Mouse (Mus musculus): ENCODE data around the gene Cnot6. TPM values are rescaled to one million over a fixed set of nuclear protein-coding genes. Genes with fewer than 3 reads are reported as not detected.
A peak's percentile ranks its signal among the peaks of the same experiment; 100 is the strongest.

Gene Cnot6
- polyA plus RNA-seq, 1 experiment from 2014 or later: 53.9 TPM

- H3K4me3 ChIP-seq (ENCODE audit: low read depth, low read length): no peak overlapping the region
- H3K9ac ChIP-seq (ENCODE audit: low read length): no peak overlapping the region
- H3K27ac ChIP-seq (ENCODE audit: low read depth, low read length): no peak overlapping the region
- peaks cover 39% of the 10 kb centered on the region for H3K27me3 ChIP-seq (ENCODE audit: control insufficient read depth, insufficient read depth, low read length)
- H3K4me2 ChIP-seq (ENCODE audit: low read depth): 0 out of 2 replicates have a peak overlapping the region, but pooled peaks have one; percentile 9
- no peak for DNase-seq (ENCODE audit: low spot score)
- no peaks in the 10 kb centered on the region for H3K36me3 ChIP-seq (ENCODE audit: control insufficient read depth, insufficient read depth, low read length)
- no peak for ATAC-seq (ENCODE audit: insufficient read depth, low FRiP score, low TSS enrichment)
- H3K4me1 ChIP-seq (ENCODE audit: control insufficient read depth, insufficient read depth, low read length): no peaks in the 10 kb centered on the region; the same call in 1 of the 2 replicates
- WGBS: 7% methylated on average over 22 of the region's 22 CpGs
- H3K9me3 ChIP-seq (ENCODE audit: control insufficient read depth, low read length): no peaks in the 10 kb centered on the region
These were observed 78.4 kb downstream of the Cnot6 start for GRCm38 (mm10) chr11:49634101-49634500.

DNA sequence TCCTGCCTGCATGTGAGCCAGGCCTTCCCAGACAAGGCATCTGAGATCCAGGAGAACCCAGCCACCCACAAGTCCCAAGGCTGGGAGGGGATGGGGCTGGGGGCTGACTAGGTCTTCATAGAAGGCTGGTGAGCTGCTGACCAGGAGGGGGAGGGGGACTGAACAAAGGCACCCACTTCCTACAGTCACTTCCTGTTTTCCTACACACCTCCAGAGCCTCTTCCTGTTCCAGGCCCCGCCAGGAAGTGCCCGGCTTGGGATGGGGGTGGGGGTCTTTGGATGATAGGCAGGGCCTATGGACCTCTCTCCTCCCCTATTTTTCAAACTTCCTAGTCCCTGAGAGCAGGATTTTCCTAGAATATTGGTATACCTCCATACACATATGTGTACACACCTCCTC, 80.3 kb downstream of the Cnot6 start:
- WGBS: 85% methylated on average over 2 of the region's 2 CpGs

DNA sequence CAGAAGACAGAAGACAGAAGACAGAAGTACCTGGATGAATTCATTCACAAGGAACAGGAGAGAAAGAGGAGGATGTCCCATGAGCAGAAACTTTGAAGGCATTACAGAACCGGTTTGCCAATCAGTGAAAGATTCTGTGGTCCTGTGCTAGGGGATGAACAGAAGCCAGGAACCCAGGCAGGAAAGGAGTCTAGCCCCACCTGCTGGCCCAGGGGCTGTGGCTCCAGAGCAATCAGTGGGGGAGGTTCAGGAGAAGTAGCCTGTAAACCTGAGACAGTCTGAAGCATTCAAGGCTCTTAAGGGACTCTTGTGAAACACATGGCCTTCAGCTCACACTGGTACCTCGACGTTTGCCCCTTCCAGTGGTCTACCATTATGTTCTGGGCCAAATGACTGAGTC, 81.4 kb downstream of the Cnot6 start:
- 32% methylated on average over 3 of the region's 3 CpGs for WGBS

More for the DNA sequence above, 80.3 kb downstream of the Cnot6 start:
- ATAC-seq (ENCODE audit: insufficient read depth, low FRiP score, low TSS enrichment): no peak
- H3K9ac ChIP-seq (ENCODE audit: low read length): no peak overlapping the region
- no peak overlapping the region for H3K4me2 ChIP-seq (ENCODE audit: low read depth)
- peaks cover 36% of the 10 kb centered on the region for H3K27me3 ChIP-seq (ENCODE audit: control insufficient read depth, insufficient read depth, low read length)
- H3K4me1 ChIP-seq (ENCODE audit: control insufficient read depth, insufficient read depth, low read length): no peaks in the 10 kb centered on the region; the same call in 1 of the 2 replicates
- no peak overlapping the region for H3K27ac ChIP-seq (ENCODE audit: low read depth, low read length)
- DNase-seq (ENCODE audit: low spot score): no peak
- H3K36me3 ChIP-seq (ENCODE audit: control insufficient read depth, insufficient read depth, low read length): no peaks in the 10 kb centered on the region
- H3K4me3 ChIP-seq (ENCODE audit: low read depth, low read length): no peak overlapping the region
- H3K9me3 ChIP-seq (ENCODE audit: control insufficient read depth, low read length): no peaks in the 10 kb centered on the region

DNA sequence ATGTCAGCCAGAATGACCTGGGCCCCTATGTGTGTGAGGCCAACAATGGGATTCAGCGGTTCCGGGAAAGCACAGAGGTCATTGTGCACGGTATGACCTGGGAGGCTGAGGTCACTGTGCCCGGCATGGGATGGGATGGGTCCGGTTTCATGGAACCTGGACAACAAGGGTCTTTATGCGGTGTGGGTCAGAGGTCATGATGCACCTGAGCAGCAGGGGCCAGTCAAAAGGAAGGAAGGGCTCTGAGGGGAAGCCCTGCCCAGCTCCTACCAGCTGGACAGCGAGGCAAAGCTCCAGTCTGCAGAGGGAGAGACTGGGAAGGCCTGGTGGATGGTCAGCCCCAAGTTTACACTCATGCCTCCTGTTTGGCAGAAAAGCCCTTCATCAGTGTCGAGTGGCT, 85.8 kb downstream of the Cnot6 start:
- Histone ChIP-seq H3K4me3 (ENCODE audit: low read depth, low read length) (no peak overlapping the region), H3K27ac (ENCODE audit: low read depth, low read length) (no peak overlapping the region), H3K9ac (ENCODE audit: low read length) (no peak overlapping the region), H3K4me2 (ENCODE audit: low read depth) (no peak overlapping the region), H3K36me3 (ENCODE audit: control insufficient read depth, insufficient read depth, low read length) (no peaks in the 10 kb centered on the region), H3K9me3 (ENCODE audit: control insufficient read depth, low read length) (no peaks in the 10 kb centered on the region), H3K27me3 (ENCODE audit: control insufficient read depth, insufficient read depth, low read length) (no peaks in the 10 kb centered on the region), H3K4me1 (ENCODE audit: control insufficient read depth, insufficient read depth, low read length) (no peaks in the 10 kb centered on the region)
- ATAC-seq (ENCODE audit: insufficient read depth, low FRiP score, low TSS enrichment): no peak
- DNase-seq (ENCODE audit: low spot score): no peak
- 73% methylated on average over 8 of the region's 8 CpGs for WGBS

More for the DNA sequence above, 81.4 kb downstream of the Cnot6 start:
- H3K4me3 ChIP-seq (ENCODE audit: low read depth, low read length): no peak overlapping the region
- H3K9me3 ChIP-seq (ENCODE audit: control insufficient read depth, low read length): no peaks in the 10 kb centered on the region
- H3K36me3 ChIP-seq (ENCODE audit: control insufficient read depth, insufficient read depth, low read length): no peaks in the 10 kb centered on the region
- peaks cover 26% of the 10 kb centered on the region for H3K27me3 ChIP-seq (ENCODE audit: control insufficient read depth, insufficient read depth, low read length)
- no peak for DNase-seq (ENCODE audit: low spot score)
- no peak overlapping the region for H3K4me2 ChIP-seq (ENCODE audit: low read depth)
- H3K27ac ChIP-seq (ENCODE audit: low read depth, low read length): no peak overlapping the region
- no peak for ATAC-seq (ENCODE audit: insufficient read depth, low FRiP score, low TSS enrichment)
- H3K9ac ChIP-seq (ENCODE audit: low read length): no peak overlapping the region
- no peaks in the 10 kb centered on the region; the same call in 1 of the 2 replicates for H3K4me1 ChIP-seq (ENCODE audit: control insufficient read depth, insufficient read depth, low read length)

- H3K9me3 ChIP-seq (ENCODE audit: control insufficient read depth, low read length): no peaks in the 10 kb centered on the region
- no peak overlapping the region for H3K9ac ChIP-seq (ENCODE audit: low read length)
- H3K4me3 ChIP-seq (ENCODE audit: low read depth, low read length): no peak overlapping the region
- no peaks in the 10 kb centered on the region for H3K27me3 ChIP-seq (ENCODE audit: control insufficient read depth, insufficient read depth, low read length)
- no peak for DNase-seq (ENCODE audit: low spot score)
- no peak overlapping the region for H3K27ac ChIP-seq (ENCODE audit: low read depth, low read length)
- no peaks in the 10 kb centered on the region for H3K36me3 ChIP-seq (ENCODE audit: control insufficient read depth, insufficient read depth, low read length)
- WGBS: 68% methylated on average over 15 of the region's 15 CpGs
- H3K4me2 ChIP-seq (ENCODE audit: low read depth): no peak overlapping the region
- no peak for ATAC-seq (ENCODE audit: insufficient read depth, low FRiP score, low TSS enrichment)
- H3K4me1 ChIP-seq (ENCODE audit: control insufficient read depth, insufficient read depth, low read length): no peaks in the 10 kb centered on the region
These were observed 86.7 kb downstream of the Cnot6 start for GRCm38 (mm10) chr11:49625863-49626262.

GRCm38 (mm10) chr11:49624156-49624555, 88.4 kb downstream of the Cnot6 start:
- no peak overlapping the region for H3K27ac ChIP-seq (ENCODE audit: low read depth, low read length)
- H3K4me2 ChIP-seq (ENCODE audit: low read depth): no peak overlapping the region
- H3K36me3 ChIP-seq (ENCODE audit: control insufficient read depth, insufficient read depth, low read length): no peaks in the 10 kb centered on the region
- 84% methylated on average over 3 of the region's 3 CpGs for WGBS
- no peaks in the 10 kb centered on the region for H3K27me3 ChIP-seq (ENCODE audit: control insufficient read depth, insufficient read depth, low read length)
- H3K4me3 ChIP-seq (ENCODE audit: low read depth, low read length): no peak overlapping the region
- no peaks in the 10 kb centered on the region for H3K4me1 ChIP-seq (ENCODE audit: control insufficient read depth, insufficient read depth, low read length)
- ATAC-seq (ENCODE audit: insufficient read depth, low FRiP score, low TSS enrichment) (no peak), DNase-seq (ENCODE audit: low spot score) (peak; percentile 6)
- H3K9me3 ChIP-seq (ENCODE audit: control insufficient read depth, low read length): no peaks in the 10 kb centered on the region
- no peak overlapping the region for H3K9ac ChIP-seq (ENCODE audit: low read length)

- H3K36me3 ChIP-seq (ENCODE audit: control insufficient read depth, insufficient read depth, low read length): no peaks in the 10 kb centered on the region
- DNase-seq (ENCODE audit: low spot score): no peak
- 80% methylated on average over 5 of the region's 5 CpGs for WGBS
- no peak overlapping the region for H3K4me2 ChIP-seq (ENCODE audit: low read depth)
- no peak for ATAC-seq (ENCODE audit: insufficient read depth, low FRiP score, low TSS enrichment)
- H3K27ac ChIP-seq (ENCODE audit: low read depth, low read length): no peak overlapping the region
- no peak overlapping the region for H3K9ac ChIP-seq (ENCODE audit: low read length)
- no peaks in the 10 kb centered on the region for H3K4me1 ChIP-seq (ENCODE audit: control insufficient read depth, insufficient read depth, low read length)
- H3K9me3 ChIP-seq (ENCODE audit: control insufficient read depth, low read length): no peaks in the 10 kb centered on the region
- H3K27me3 ChIP-seq (ENCODE audit: control insufficient read depth, insufficient read depth, low read length): no peaks in the 10 kb centered on the region
- H3K4me3 ChIP-seq (ENCODE audit: low read depth, low read length): no peak overlapping the region
These were observed 90.6 kb downstream of the Cnot6 start for GRCm38 (mm10) chr11:49621953-49622352.

Other genes with a start within 250 kb of the Cnot6 start
- not detected in 2 replicates for gene Olfr1386, start 247.7 kb downstream of the Cnot6 start, polyA plus RNA-seq (2014; fragmentation: Nextera tagmentation; extraction: Ambion mirVana)
- not detected in 2 replicates for gene Olfr1385, start 223.7 kb downstream of the Cnot6 start, polyA plus RNA-seq (2014; fragmentation: Nextera tagmentation; extraction: Ambion mirVana)
- gene Olfr1384, start 206.0 kb downstream of the Cnot6 start, polyA plus RNA-seq (2014; fragmentation: Nextera tagmentation; extraction: Ambion mirVana): not detected in 2 replicates
- gene Olfr1383, start 193.1 kb downstream of the Cnot6 start, polyA plus RNA-seq (2014; fragmentation: Nextera tagmentation; extraction: Ambion mirVana): not detected in 2 replicates
- not detected in 2 replicates for gene Olfr1382, start 184.5 kb downstream of the Cnot6 start, polyA plus RNA-seq (2014; fragmentation: Nextera tagmentation; extraction: Ambion mirVana)
- gene Olfr1381, start 169.3 kb downstream of the Cnot6 start, polyA plus RNA-seq (2014; fragmentation: Nextera tagmentation; extraction: Ambion mirVana): not detected in 2 replicates
- not detected in 2 replicates for gene Olfr1380, start 155.8 kb downstream of the Cnot6 start, polyA plus RNA-seq (2014; fragmentation: Nextera tagmentation; extraction: Ambion mirVana)
- 4.9 TPM in 2 replicates for gene Flt4, start 103.5 kb downstream of the Cnot6 start, polyA plus RNA-seq (2014; fragmentation: Nextera tagmentation; extraction: Ambion mirVana)
- gene Scgb3a1, start 49.1 kb downstream of the Cnot6 start, polyA plus RNA-seq (2014; fragmentation: Nextera tagmentation; extraction: Ambion mirVana): not detected in 2 replicates
- gene Gfpt2, start 81.5 kb upstream of the Cnot6 start, polyA plus RNA-seq (2014; fragmentation: Nextera tagmentation; extraction: Ambion mirVana): 10.9 and 11.8 TPM in 2 replicates
- gene Mapk9, start 134.0 kb upstream of the Cnot6 start, polyA plus RNA-seq (2014; fragmentation: Nextera tagmentation; extraction: Ambion mirVana): 50.9 and 51.8 TPM in 2 replicates
- 8.5 and 10.9 TPM in 2 replicates for gene Rasgef1c, start 189.1 kb upstream of the Cnot6 start, polyA plus RNA-seq (2014; fragmentation: Nextera tagmentation; extraction: Ambion mirVana)

All from neural tube, embryonic 11.5 days (tissue).